Mouse (Mus musculus) hindbrain, embryonic 16.5 days (tissue): Measurements from ENCODE around the gene Ankrd13d. TPM values are rescaled to one million over a fixed set of nuclear protein-coding genes. Genes with fewer than 3 reads are reported as not detected.

Experiments used
- ATAC-seq: fragments of 200-750 bp; cut with Nextera tagmentation; 2 replicates; pipeline ENCODE4 v1.8.0; 2017; ENCODE audit warnings: moderate TSS enrichment, moderate library complexity
- H3K27ac ChIP-seq: fragments of 300-500 bp; sonication (generic); 2 replicates; pipeline ENCODE4 v1.5.1; 2014; ENCODE audit warnings: low read depth, mild to moderate bottlenecking, control low read depth, low read length, moderate library complexity
- H3K27me3 ChIP-seq: fragments of 300-500 bp; sonication (generic); replicated peaks from 2 replicates; pipeline ENCODE4 v1.6.1; 2014; ENCODE audit warnings: low read length; ENCODE audit not compliant: control insufficient read depth, insufficient read depth
- H3K36me3 ChIP-seq: fragments of 300-500 bp; sonication (generic); 2 replicates; pipeline ENCODE4 v1.6.1; 2014; ENCODE audit warnings: mild to moderate bottlenecking, low read length, moderate library complexity, mixed read lengths; ENCODE audit not compliant: control insufficient read depth, insufficient read depth
- H3K4me1 ChIP-seq: fragments of 300-500 bp; sonication (generic); 2 replicates; pipeline ENCODE4 v1.6.1; 2014; ENCODE audit warnings: low read depth, low read length; ENCODE audit not compliant: control insufficient read depth, insufficient read depth
- H3K4me2 ChIP-seq: fragments of 300-500 bp; sonication (generic); 2 replicates; pipeline ENCODE4 v1.6.1; 2014; ENCODE audit warnings: mild to moderate bottlenecking, low read length, control low read depth, moderate library complexity
- H3K4me3 ChIP-seq: fragments of 300-500 bp; sonication (generic); 2 replicates; pipeline ENCODE4 v1.5.1; 2014; ENCODE audit warnings: mild to moderate bottlenecking, low read length, control low read depth, moderate library complexity
- H3K9ac ChIP-seq: fragments of 300-500 bp; sonication (generic); 2 replicates; pipeline ENCODE4 v1.6.1; 2014; ENCODE audit warnings: low read depth, mild to moderate bottlenecking, control low read depth, low read length, moderate library complexity
- H3K9me3 ChIP-seq: fragments of 300-500 bp; sonication (generic); 2 replicates; pipeline ENCODE4 v1.6.1; 2014; ENCODE audit warnings: mild to moderate bottlenecking, low read length, moderate library complexity; ENCODE audit not compliant: control insufficient read depth
- WGBS: fragments of 180-500 bp; shearing (Covaris S2); extraction: QIAGEN DNeasy Blood & Tissue Kit; methylation state at CpG from one replicate; pipeline ENCODE4 v1.1.7; 2014; 5-methylcytosine and 5-hydroxymethylcytosine counted together
- polyA plus RNA-seq: library from polyadenylated mRNA; unstranded; fragments of >200 nt; fragmentation: Nextera tagmentation; extraction: Ambion mirVana; gene quantifications from 2 replicates; pipeline ENCODE4 v1.2.1, GENCODE M21; 2015

Gene Ankrd13d
- polyA plus RNA-seq, 1 experiment from 2014 or later, result 85.3 TPM

GRCm38 (mm10) chr19:4270972-4271371 lies 12.0 kb downstream of the Ankrd13d start:
- H3K4me3 ChIP-seq, result no peak overlapping the region
- WGBS, result 94% methylated on average over 11 of the region's 11 CpGs
- H3K9ac ChIP-seq, result no peak overlapping the region
- ATAC-seq, result no peak
- H3K4me1 ChIP-seq, result peaks cover 10% of the 10 kb centered on the region
- no peak overlapping the region for H3K4me2 ChIP-seq
- H3K9me3 ChIP-seq, result peaks cover 2% of the 10 kb centered on the region
- peaks cover 5% of the 10 kb centered on the region for H3K36me3 ChIP-seq
- peaks cover 5% of the 10 kb centered on the region; the same call in 1 of the 2 replicates for H3K27me3 ChIP-seq
- no peak overlapping the region for H3K27ac ChIP-seq

- H3K9ac ChIP-seq, result no peak overlapping the region
- ATAC-seq, result no peak
- peaks cover 10% of the 10 kb centered on the region for H3K4me1 ChIP-seq
- H3K9me3 ChIP-seq, result no peaks in the 10 kb centered on the region
- H3K4me3 ChIP-seq, result no peak overlapping the region
- peaks cover 3% of the 10 kb centered on the region for H3K36me3 ChIP-seq
- H3K4me2 ChIP-seq, result no peak overlapping the region
- H3K27ac ChIP-seq, result no peak overlapping the region
- WGBS, result 67% methylated on average over 6 of the region's 6 CpGs
- H3K27me3 ChIP-seq, result peaks cover 5% of the 10 kb centered on the region; the same call in 1 of the 2 replicates
Measured at GRCm38 (mm10) chr19:4270187-4270586, 12.8 kb downstream of the Ankrd13d start.

DNA sequence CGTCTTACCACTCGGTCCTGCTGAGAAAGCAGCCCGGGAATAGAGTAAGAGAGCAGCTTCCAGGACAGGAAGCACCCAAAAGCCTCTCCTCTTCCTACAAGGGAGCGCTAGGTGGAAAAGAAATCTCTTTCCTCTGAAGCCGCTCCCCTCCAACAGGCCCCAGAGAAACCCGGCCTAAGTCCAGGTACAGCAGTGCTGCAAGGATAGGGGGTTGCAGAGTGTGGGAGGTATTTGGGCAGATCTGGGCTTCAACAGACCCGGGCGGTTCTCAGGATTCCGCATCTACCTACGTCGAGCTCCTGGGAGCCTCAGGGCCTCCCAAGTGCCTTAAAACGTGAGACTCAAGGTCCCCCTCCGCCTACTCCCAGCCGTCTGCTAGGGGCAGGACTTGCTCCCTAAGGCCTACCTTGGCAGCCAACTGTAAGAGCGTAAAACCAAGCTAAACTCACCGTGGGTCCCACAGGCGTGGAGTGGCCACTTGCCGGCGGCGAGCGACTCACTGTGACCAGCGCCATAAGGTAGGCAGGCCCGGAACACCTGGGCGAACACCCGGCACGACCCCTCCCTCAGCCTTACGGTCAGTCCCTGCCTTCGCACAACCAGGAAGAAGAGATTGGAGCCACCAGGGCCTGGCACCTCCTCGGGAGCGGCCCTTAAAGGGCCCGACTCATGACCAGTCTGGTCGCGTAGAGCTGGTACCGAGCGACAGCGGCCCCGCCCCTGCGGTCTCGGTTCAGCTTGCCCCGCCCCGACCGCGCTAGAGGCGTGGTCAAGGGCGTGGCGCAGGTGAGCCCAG lies 14.2 kb downstream of the Ankrd13d start, which contains the start of gene Ssh3:
TSS of gene Ssh3 (minus strand) at position 615 of the 796 bp plus-strand sequence.
- ATAC-seq, result peak; percentile 80
- WGBS, result 7% methylated on average over 43 of the region's 46 CpGs
- Histone ChIP-seq H3K4me2 (peak within 1 kb of the TSS; percentile 61), H3K4me3 (peak within 1 kb of the TSS; percentile 41), H3K27ac (no peak within 1 kb of the TSS), H3K9me3 (no peaks in the 10 kb centered on the region), H3K9ac (peak within 1 kb of the TSS; percentile 64), H3K36me3 (peaks cover 3% of the 10 kb centered on the region), H3K27me3 (peaks cover 5% of the 10 kb centered on the region; the same call in 1 of the 2 replicates), H3K4me1 (peaks cover 10% of the 10 kb centered on the region)

DNA sequence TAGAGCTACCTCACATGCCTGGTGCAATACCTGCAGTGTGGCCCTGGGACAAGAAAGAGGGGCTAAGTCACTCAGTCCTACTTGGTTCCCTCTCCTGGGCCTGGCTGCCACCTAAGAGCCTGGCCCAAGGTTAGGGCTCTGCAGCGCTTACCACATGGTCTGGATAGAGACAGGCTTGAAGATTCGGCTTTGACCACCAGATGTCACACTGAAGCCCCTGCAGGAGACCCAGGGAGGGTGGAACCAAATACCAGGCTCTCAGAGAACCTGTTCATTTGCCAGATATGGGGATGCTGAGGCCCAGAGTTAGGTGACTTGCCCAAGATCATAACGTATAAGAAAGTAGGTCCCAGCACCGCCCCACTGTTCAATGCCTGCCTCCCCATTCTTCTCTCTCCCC lies 17.0 kb downstream of the Ankrd13d start:
- H3K27ac ChIP-seq, result no peak overlapping the region
- no peak overlapping the region for H3K4me2 ChIP-seq
- H3K4me1 ChIP-seq, result peaks cover 10% of the 10 kb centered on the region
- peaks cover 4% of the 10 kb centered on the region; the same call in 1 of the 2 replicates for H3K27me3 ChIP-seq
- 73% methylated on average over 4 of the region's 4 CpGs for WGBS
- H3K36me3 ChIP-seq, result peaks cover 3% of the 10 kb centered on the region; the same call in 1 of the 2 replicates
- H3K4me3 ChIP-seq, result no peak overlapping the region
- no peak overlapping the region for H3K9ac ChIP-seq
- no peak for ATAC-seq
- H3K9me3 ChIP-seq, result no peaks in the 10 kb centered on the region

DNA sequence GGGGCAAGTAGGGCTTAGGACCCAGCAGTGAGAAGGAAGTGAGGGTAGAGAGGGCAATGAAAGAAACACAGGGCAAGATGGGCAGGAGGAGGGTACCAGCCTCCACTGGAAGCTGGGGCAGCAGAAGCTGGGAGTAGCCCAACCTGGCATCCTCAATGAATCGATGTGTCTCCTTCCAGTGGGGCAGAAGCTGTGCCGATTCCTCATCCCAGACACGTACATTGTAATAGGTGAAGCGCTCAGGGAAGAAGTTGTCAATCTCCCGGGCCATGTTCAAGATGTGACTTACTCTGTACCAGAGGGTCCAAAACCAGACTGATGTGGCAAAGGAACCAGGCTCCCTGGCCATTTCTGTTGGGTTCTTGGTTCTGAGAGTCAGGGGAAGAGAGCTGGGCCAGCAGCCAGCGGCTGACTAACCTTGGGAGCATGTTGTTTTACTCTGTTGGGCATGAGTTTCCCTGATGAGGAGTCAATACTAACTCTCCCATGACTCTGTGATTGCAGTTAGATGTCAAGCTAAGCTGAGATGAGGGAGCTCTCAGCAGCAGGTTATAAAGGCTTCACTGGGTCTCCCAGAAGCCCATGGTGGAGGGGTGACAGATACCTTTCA lies 18.7 kb downstream of the Ankrd13d start:
- no peak for ATAC-seq
- no peak overlapping the region for H3K9ac ChIP-seq
- H3K9me3 ChIP-seq, result no peaks in the 10 kb centered on the region
- 92% methylated on average over 6 of the region's 6 CpGs for WGBS
- H3K4me3 ChIP-seq, result no peak overlapping the region
- H3K36me3 ChIP-seq, result no peaks in the 10 kb centered on the region
- H3K4me1 ChIP-seq, result peaks cover 10% of the 10 kb centered on the region
- H3K4me2 ChIP-seq, result no peak overlapping the region
- H3K27me3 ChIP-seq, result no peaks in the 10 kb centered on the region
- no peak overlapping the region for H3K27ac ChIP-seq

GRCm38 (mm10) chr19:4263702-4264101 lies 19.2 kb downstream of the Ankrd13d start:
- H3K27me3 ChIP-seq, result no peaks in the 10 kb centered on the region
- H3K9me3 ChIP-seq, result no peaks in the 10 kb centered on the region
- no peaks in the 10 kb centered on the region for H3K36me3 ChIP-seq
- no peak overlapping the region for H3K4me3 ChIP-seq
- no peak overlapping the region for H3K9ac ChIP-seq
- 69% methylated on average over 14 of the region's 14 CpGs for WGBS
- H3K4me2 ChIP-seq, result no peak overlapping the region
- peaks cover 4% of the 10 kb centered on the region; the same call in 1 of the 2 replicates for H3K4me1 ChIP-seq
- no peak overlapping the region for H3K27ac ChIP-seq
- 0 out of 2 replicates have a peak, but pooled peaks have one; percentile 5 for ATAC-seq

- no peak overlapping the region for H3K4me2 ChIP-seq
- 84% methylated on average over 6 of the region's 6 CpGs for WGBS
Measured at GRCm38 (mm10) chr19:4262756-4263155, 20.2 kb downstream of the Ankrd13d start.

GRCm38 (mm10) chr19:4261038-4261698 lies 21.8 kb downstream of the Ankrd13d start:
- WGBS, result 55% methylated on average over 8 of the region's 8 CpGs
- H3K27me3 ChIP-seq, result no peaks in the 10 kb centered on the region
- H3K36me3 ChIP-seq, result no peaks in the 10 kb centered on the region
- H3K27ac ChIP-seq, result no peak overlapping the region
- H3K4me2 ChIP-seq, result no peak overlapping the region
- H3K4me3 ChIP-seq, result no peak overlapping the region
- no peaks in the 10 kb centered on the region for H3K9me3 ChIP-seq
- H3K4me1 ChIP-seq, result peaks cover 5% of the 10 kb centered on the region
- no peak for ATAC-seq
- H3K9ac ChIP-seq, result no peak overlapping the region

More at GRCm38 (mm10) chr19:4262756-4263155, 20.2 kb downstream of the Ankrd13d start:
- H3K4me3 ChIP-seq, result no peak overlapping the region
- H3K27ac ChIP-seq, result no peak overlapping the region
- peaks cover 4% of the 10 kb centered on the region for H3K4me1 ChIP-seq
- ATAC-seq, result no peak
- no peak overlapping the region for H3K9ac ChIP-seq
- H3K9me3 ChIP-seq, result no peaks in the 10 kb centered on the region
- H3K36me3 ChIP-seq, result no peaks in the 10 kb centered on the region
- H3K27me3 ChIP-seq, result no peaks in the 10 kb centered on the region

DNA sequence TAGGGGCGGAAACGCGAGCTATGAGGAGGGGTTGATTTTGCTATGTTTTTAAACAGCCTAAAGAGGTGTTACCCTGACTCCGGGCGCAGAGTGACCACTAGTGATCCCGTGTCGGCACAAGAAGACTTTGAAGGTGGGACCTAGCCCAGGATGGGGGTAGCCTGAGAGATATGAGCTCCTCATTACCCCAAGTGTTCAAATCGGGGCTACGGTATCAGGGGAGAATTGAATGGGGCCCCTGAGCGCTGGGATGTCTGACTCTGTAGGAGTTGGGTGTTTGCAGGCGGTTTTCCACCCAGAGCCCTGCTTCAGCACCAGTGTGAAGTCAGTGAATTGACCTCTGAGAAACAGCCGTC lies 25.1 kb downstream of the Ankrd13d start:
- Histone ChIP-seq H3K27ac (no peak overlapping the region), H3K4me1 (peaks cover 5% of the 10 kb centered on the region), H3K9me3 (no peaks in the 10 kb centered on the region), H3K9ac (peak overlapping the region; percentile 69), H3K4me2 (peak overlapping the region; percentile 85), H3K27me3 (no peaks in the 10 kb centered on the region), H3K4me3 (peak overlapping the region; percentile 74), H3K36me3 (no peaks in the 10 kb centered on the region)
- ATAC-seq, result no peak; the same call in 1 of the 2 replicates
- WGBS, result 18% methylated on average over 12 of the region's 12 CpGs
